Comparison of ENCODE assay signal across 8 mouse cellular contexts in the genomic region with DNA sequence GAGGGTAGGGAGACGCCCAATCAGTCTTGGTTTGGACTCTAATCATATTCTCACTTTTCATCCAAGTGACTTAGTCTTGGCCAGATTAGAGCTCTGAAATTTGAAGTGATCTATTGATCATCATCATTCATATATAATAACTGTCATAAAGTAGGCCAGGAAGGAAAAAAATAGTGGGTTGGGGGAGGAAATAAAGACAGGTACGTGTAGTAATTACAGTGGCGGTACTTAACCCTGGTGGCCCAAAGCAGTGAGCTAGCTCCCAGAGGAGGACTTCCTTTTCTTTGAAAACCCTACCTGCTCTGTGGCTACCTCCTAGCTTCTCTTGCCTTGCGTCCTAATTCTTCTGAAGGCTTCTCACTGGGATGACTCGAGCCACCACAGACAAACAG. TPM values are rescaled to one million over a fixed set of nuclear protein-coding genes. Genes with fewer than 3 reads are reported as not detected.
DNase-seq lines count a peak whose midpoint lies in the region; ATAC-seq and TF ChIP-seq lines count a peak whose summit lies in the region.

No protein-coding gene starts in this region.

- peaks cover 32% of the 10 kb centered on the region for H3K4me1 ChIP-seq in heart, embryonic 12.5 days (replicated peaks)
- H3K4me1 ChIP-seq in E14TG2a.4 (replicated peaks; ENCODE audit: low read depth, low read length): peaks cover 35% of the 10 kb centered on the region
- peaks cover 22% of the 10 kb centered on the region for H3K4me1 ChIP-seq in forebrain, embryonic 12.5 days
- peaks cover 35% of the 10 kb centered on the region for H3K4me1 ChIP-seq in liver, embryonic 15.5 days (replicated peaks)

- peak overlapping the region; percentile 97 for H3K27ac ChIP-seq in heart, embryonic 12.5 days (ENCODE audit: poor library complexity, severe bottlenecking)
- H3K27ac ChIP-seq in forebrain, embryonic 12.5 days: no peak overlapping the region
- H3K27ac ChIP-seq in liver, embryonic 15.5 days (replicated peaks): peak overlapping the region; percentile 97

- peak overlapping the region; percentile 97 for H3K9ac ChIP-seq in heart, embryonic 12.5 days
- H3K9ac ChIP-seq in forebrain, embryonic 12.5 days: peak overlapping the region; percentile 76
- H3K9ac ChIP-seq in liver, embryonic 15.5 days: peak overlapping the region; percentile 93

- peak overlapping the region; percentile 71 for H3K4me3 ChIP-seq in heart, embryonic 12.5 days
- peak overlapping the region; percentile 90 for H3K4me3 ChIP-seq in E14TG2a.4 (replicated peaks; ENCODE audit: low read length)
- peak overlapping the region; percentile 82 for H3K4me3 ChIP-seq in forebrain, embryonic 12.5 days (replicated peaks)
- peak overlapping the region; percentile 89 for H3K4me3 ChIP-seq in liver, embryonic 15.5 days (replicated peaks)

- no peaks in the 10 kb centered on the region for H3K27me3 ChIP-seq in heart, embryonic 12.5 days (replicated peaks)
- no peaks in the 10 kb centered on the region for H3K27me3 ChIP-seq in E14TG2a.4 (ENCODE audit: insufficient read depth, low read length)
- no peaks in the 10 kb centered on the region for H3K27me3 ChIP-seq in forebrain, embryonic 12.5 days
- no peaks in the 10 kb centered on the region for H3K27me3 ChIP-seq in liver, embryonic 15.5 days

- no peak for TF ChIP-seq CTCF in E14TG2a.4 (conservative IDR thresholded peaks at IDR 0.05; ENCODE audit: low read length)

- no peaks in the 10 kb centered on the region for H3K9me3 ChIP-seq in heart, embryonic 12.5 days (replicated peaks)
- H3K9me3 ChIP-seq in E14TG2a.4 (ENCODE audit: low read length): no peaks in the 10 kb centered on the region
- H3K9me3 ChIP-seq in forebrain, embryonic 12.5 days: no peaks in the 10 kb centered on the region
- H3K9me3 ChIP-seq in liver, embryonic 15.5 days (replicated peaks): no peaks in the 10 kb centered on the region

- DNase-seq in heart, adult 8-10 months (ENCODE audit: low spot score): no peak
- DNase-seq in frontal cortex, postnatal 10 days (ENCODE audit: low spot score in 2 of 2): no peak
- DNase-seq in natural killer cell, adult 2 months (ENCODE audit: low spot score in 2 of 2): no peak
- DNase-seq in yolk sac, embryonic 10.5 days (ENCODE audit: low spot score): no peak

- WGBS in heart, embryonic 12.5 days: 11% methylated on average over 5 of the region's 5 CpGs
- 11% methylated on average over 5 of the region's 5 CpGs for WGBS in forebrain, embryonic 12.5 days
- 6% methylated on average over 5 of the region's 5 CpGs for WGBS in liver, embryonic 15.5 days (ENCODE audit: insufficient replicate concordance)

- H3K36me3 ChIP-seq in heart, embryonic 12.5 days: peaks cover 18% of the 10 kb centered on the region
- H3K36me3 ChIP-seq in E14TG2a.4 (ENCODE audit: insufficient read depth, low read length): peaks cover 48% of the 10 kb centered on the region
- peaks cover 20% of the 10 kb centered on the region for H3K36me3 ChIP-seq in forebrain, embryonic 12.5 days (replicated peaks)
- peaks cover 28% of the 10 kb centered on the region for H3K36me3 ChIP-seq in liver, embryonic 15.5 days (replicated peaks)

- no peak for ATAC-seq in heart, embryonic 12.5 days (ENCODE audit: insufficient number of reproducible peaks, low FRiP score)
- ATAC-seq in forebrain, embryonic 12.5 days (ENCODE audit: low FRiP score): no peak
- no peak for ATAC-seq in liver, embryonic 15.5 days (ENCODE audit: insufficient read depth)

- H3K4me2 ChIP-seq in heart, embryonic 12.5 days: peak overlapping the region; percentile 93
- H3K4me2 ChIP-seq in forebrain, embryonic 12.5 days: peak overlapping the region; percentile 61
- H3K4me2 ChIP-seq in liver, embryonic 15.5 days: peak overlapping the region; percentile 81

RNA-seq across cellular contexts. Expression of gene Gng5, which starts 1.2 kb away (rescaled TPM):
- polyA plus RNA-seq in heart, embryonic 12.5 days (2016; fragmentation: Nextera tagmentation; extraction: Ambion mirVana): 1,598 and 1,697 TPM in 2 replicates
- 100 to 1,000 TPM; 252 to 269 (median 261) TPM for total RNA-seq in heart, adult 8-10 months (2022)
- polyA plus RNA-seq in forebrain, embryonic 12.5 days (2016; fragmentation: Nextera tagmentation; extraction: Ambion mirVana): 851 and 914 TPM in 2 replicates
- 458 and 540 TPM in 2 replicates for polyA plus RNA-seq in liver, embryonic 15.5 days (2015; fragmentation: Nextera tagmentation; extraction: Ambion mirVana)

RNA-seq across cellular contexts. Expression of gene Spata1, which starts 1.3 kb away (rescaled TPM):
- 4.9 and 7.5 TPM in 2 replicates for polyA plus RNA-seq in heart, embryonic 12.5 days (2016; fragmentation: Nextera tagmentation; extraction: Ambion mirVana)
- 1 to 10 TPM; 3.0 to 3.4 (median 3.2) TPM for total RNA-seq in heart, adult 8-10 months (2022)
- polyA plus RNA-seq in forebrain, embryonic 12.5 days (2016; fragmentation: Nextera tagmentation; extraction: Ambion mirVana): 6.9 and 7.7 TPM in 2 replicates
- polyA plus RNA-seq in liver, embryonic 15.5 days (2015; fragmentation: Nextera tagmentation; extraction: Ambion mirVana): 0.96 and 1.3 TPM in 2 replicates

RNA-seq across cellular contexts. Expression of gene Rpf1, which starts 20.4 kb away (rescaled TPM):
- polyA plus RNA-seq in heart, embryonic 12.5 days (2016; fragmentation: Nextera tagmentation; extraction: Ambion mirVana): 41.2 and 45.6 TPM in 2 replicates
- 10 to 100 TPM; 10.7 to 13.2 (median 12.2) TPM for total RNA-seq in heart, adult 8-10 months (2022)
- polyA plus RNA-seq in forebrain, embryonic 12.5 days (2016; fragmentation: Nextera tagmentation; extraction: Ambion mirVana): 73.1 and 74.2 TPM in 2 replicates
- 25.7 and 25.9 TPM in 2 replicates for polyA plus RNA-seq in liver, embryonic 15.5 days (2015; fragmentation: Nextera tagmentation; extraction: Ambion mirVana)

RNA-seq across cellular contexts. Expression of gene Ctbs, which starts 51.2 kb away (rescaled TPM):
- polyA plus RNA-seq in heart, embryonic 12.5 days (2016; fragmentation: Nextera tagmentation; extraction: Ambion mirVana): 11.3 and 11.8 TPM in 2 replicates
- 1 to 10 TPM; 2.7 to 4.1 (median 3.4) TPM for total RNA-seq in heart, adult 8-10 months (2022)
- 4.6 and 5.5 TPM in 2 replicates for polyA plus RNA-seq in forebrain, embryonic 12.5 days (2016; fragmentation: Nextera tagmentation; extraction: Ambion mirVana)
- polyA plus RNA-seq in liver, embryonic 15.5 days (2015; fragmentation: Nextera tagmentation; extraction: Ambion mirVana): 5.3 and 5.4 TPM in 2 replicates
